Mouse (Mus musculus) liver, embryonic 14.5 days (tissue): ENCODE measurements around the gene Dhx40. TPM values are rescaled to one million over a fixed set of nuclear protein-coding genes. Genes with fewer than 3 reads are reported as not detected.
"Not testable (repeated sequence)": the region's sequence is repeated elsewhere in the genome, so short reads cannot be mapped to it uniquely, and the experiment has no call there.

Experiments
- ATAC-seq: fragments of 200-750 bp; cut with Nextera tagmentation; 2 replicates; pipeline ENCODE4 v1.8.0; 2017; ENCODE audit warnings: moderate number of reproducible peaks, mild to moderate bottlenecking, moderate library complexity; ENCODE audit not compliant: insufficient read depth
- DNase-seq, 3 experiments: peaks; one replicate each; pipeline ENCODE4 v3.0.0-alpha.2; 2012 to 2013; ENCODE audit warnings: low read depth in 3 of 3, low spot score in 3 of 3
- H3K27ac ChIP-seq: fragments of 300-500 bp; sonication (generic); 2 replicates; pipeline ENCODE4 v1.5.1; 2014; ENCODE audit warnings: moderate library complexity, mild to moderate bottlenecking, control low read depth, inconsistent platforms
- H3K27me3 ChIP-seq: fragments of 300-500 bp; sonication (generic); 2 replicates; pipeline ENCODE4 v1.6.1; 2014; ENCODE audit warnings: mild to moderate bottlenecking, low read length, moderate library complexity; ENCODE audit not compliant: control insufficient read depth, insufficient read depth
- H3K36me3 ChIP-seq: fragments of 300-500 bp; sonication (generic); replicated peaks from 2 replicates; pipeline ENCODE4 v1.6.1; 2014; ENCODE audit warnings: low read depth; ENCODE audit not compliant: control insufficient read depth, insufficient read depth
- H3K4me1 ChIP-seq, 2 experiments: fragments of 200-500 bp in 1 of 2; fragments of 300-500 bp in 1 of 2; sonication (generic) in 1 of 2; replicated peaks; 2 replicates each; pipeline ENCODE4 v1.6.1; 2012 to 2014; ENCODE audit warnings: antibody characterized with exemption in 1 of 2, inconsistent platforms in 1 of 2, low read length in 1 of 2; ENCODE audit not compliant: control insufficient read depth in 2 of 2, insufficient read depth in 2 of 2
- H3K4me2 ChIP-seq: fragments of 300-500 bp; sonication (generic); 2 replicates; pipeline ENCODE4 v1.6.1; 2014; ENCODE audit warnings: low read depth, mild to moderate bottlenecking, control low read depth, moderate library complexity
- H3K4me3 ChIP-seq, 2 experiments: fragments of 200-500 bp in 1 of 2; fragments of 300-500 bp in 1 of 2; sonication (generic) in 1 of 2; 2 replicates each; pipeline ENCODE4 v1.5.1; 2012 to 2014; ENCODE audit warnings: low read depth in 2 of 2, low read length in 2 of 2, mild to moderate bottlenecking in 2 of 2, control low read depth in 1 of 2, inconsistent platforms in 1 of 2, moderate library complexity in 1 of 2; ENCODE audit not compliant: insufficient read depth in 1 of 2
- H3K9ac ChIP-seq: fragments of 300-500 bp; sonication (generic); replicated peaks from 2 replicates; pipeline ENCODE4 v1.6.1; 2014; ENCODE audit warnings: mild to moderate bottlenecking, control low read depth, moderate library complexity
- H3K9me3 ChIP-seq: fragments of 300-500 bp; sonication (generic); 2 replicates; pipeline ENCODE4 v1.6.1; 2016; ENCODE audit warnings: low read length, mixed read lengths; ENCODE audit not compliant: control insufficient read depth
- CTCF ChIP-seq: IDR thresholded peaks from 2 replicates; pipeline ENCODE4 v1.5.1; 2016; ENCODE audit warnings: antibody characterized with exemption, low read depth, control low read depth
- EP300 ChIP-seq: IDR thresholded peaks from 2 replicates; pipeline ENCODE4 v1.6.1; 2016; ENCODE audit warnings: antibody characterized with exemption, low read depth
- WGBS: fragments of 180-500 bp; shearing (Covaris S2); extraction: QIAGEN DNeasy Blood & Tissue Kit; methylation state at CpG from one replicate; pipeline ENCODE4 v1.1.7; 2014; ENCODE audit not compliant: insufficient replicate concordance; 5-methylcytosine and 5-hydroxymethylcytosine counted together
- polyA plus RNA-seq, 2 experiments: library from polyadenylated mRNA; depleted of rRNA in 1 of 2; stranded (reverse) in 1 of 2; unstranded in 1 of 2; fragments of >200 nt; fragmentation: Nextera tagmentation in 1 of 2; extraction: Ambion mirVana in 1 of 2; gene quantifications; 2 replicates each; pipeline versions ENCODE4 v1.2.1 to v1.2.3; 2012 to 2014

Dhx40 gene
- polyA plus RNA-seq, 2 experiments = 3.9 to 8.2 TPM

- ATAC-seq = no peak
- no peak for TF ChIP-seq EP300
- no peak for TF ChIP-seq CTCF
- DNase-seq = no peak
Measured at GRCm38 (mm10) chr11:86819536-86819935, 12.0 kb upstream of the Dhx40 start.

GRCm38 (mm10) chr11:86818928-86819327 is 11.4 kb upstream of the Dhx40 start:
- Histone ChIP-seq H3K27ac (no peak overlapping the region), H3K4me3 (no peak overlapping the region), H3K9me3 (no peaks in the 10 kb centered on the region), H3K27me3 (no peaks in the 10 kb centered on the region), H3K36me3 (no peaks in the 10 kb centered on the region), H3K4me1 (no peaks in the 10 kb centered on the region), H3K9ac (no peak overlapping the region), H3K4me2 (no peak overlapping the region)
- WGBS = 79% methylated on average over 2 of the region's 2 CpGs
- TF ChIP-seq CTCF = no peak
- TF ChIP-seq EP300 = no peak
- DNase-seq (no peak), ATAC-seq (no peak)

More at GRCm38 (mm10) chr11:86819536-86819935, 12.0 kb upstream of the Dhx40 start:
- Histone ChIP-seq H3K4me1 (no peaks in the 10 kb centered on the region), H3K27ac (no peak overlapping the region), H3K4me3 (no peak overlapping the region), H3K4me2 (no peak overlapping the region), H3K27me3 (no peaks in the 10 kb centered on the region), H3K36me3 (no peaks in the 10 kb centered on the region), H3K9ac (no peak overlapping the region), H3K9me3 (no peaks in the 10 kb centered on the region)
- WGBS = 66% methylated on average over 8 of the region's 8 CpGs

- WGBS = 49% methylated on average over 3 of the region's 3 CpGs
- not testable (repeated sequence) for H3K27ac ChIP-seq, ATAC-seq, H3K4me3 ChIP-seq, H3K36me3 ChIP-seq, H3K4me2 ChIP-seq, H3K9ac ChIP-seq, H3K4me1 ChIP-seq, H3K27me3 ChIP-seq, DNase-seq, H3K9me3 ChIP-seq
Measured at GRCm38 (mm10) chr11:86816288-86816687, 8.7 kb upstream of the Dhx40 start.

- H3K4me2 ChIP-seq, H3K27ac ChIP-seq, H3K27me3 ChIP-seq, H3K9me3 ChIP-seq, H3K36me3 ChIP-seq, ATAC-seq, H3K4me1 ChIP-seq, H3K4me3 ChIP-seq, DNase-seq, H3K9ac ChIP-seq: not testable (repeated sequence)
- 0% methylated on average over 5 of the region's 11 CpGs for WGBS
Measured at GRCm38 (mm10) chr11:86814481-86814880, 6.9 kb upstream of the Dhx40 start.

- not testable (repeated sequence) for H3K4me2 ChIP-seq, H3K4me1 ChIP-seq, H3K27me3 ChIP-seq, H3K9me3 ChIP-seq, H3K27ac ChIP-seq, ATAC-seq, DNase-seq, H3K9ac ChIP-seq, H3K4me3 ChIP-seq, H3K36me3 ChIP-seq
- WGBS = 46% methylated on average over 5 of the region's 11 CpGs
Measured at GRCm38 (mm10) chr11:86813256-86813655, 5.7 kb upstream of the Dhx40 start.

- peaks cover 9% of the 10 kb centered on the region in 2 experiments for H3K4me1 ChIP-seq
- no peaks in the 10 kb centered on the region for H3K9me3 ChIP-seq
- no peak for TF ChIP-seq EP300
- no peak for TF ChIP-seq CTCF
- no peak overlapping the region for H3K9ac ChIP-seq
- no peaks in the 10 kb centered on the region; the same call in 1 of the 2 replicates for H3K27me3 ChIP-seq
- 70% methylated on average over 1 of the region's 1 CpGs for WGBS
- no peak overlapping the region for H3K4me2 ChIP-seq
- H3K27ac ChIP-seq = no peak overlapping the region
- H3K36me3 ChIP-seq = no peaks in the 10 kb centered on the region
- no peak overlapping the region for H3K4me3 ChIP-seq
- DNase-seq (no peak), ATAC-seq (no peak)
Measured at GRCm38 (mm10) chr11:86811326-86811630, 3.7 kb upstream of the Dhx40 start.
